Mouse (Mus musculus): ENCODE results near the gene Vmn1r75. TPM values are rescaled to one million over a fixed set of nuclear protein-coding genes. Genes with fewer than 3 reads are reported as not detected.

Gene Vmn1r75
- not detected for polyA plus RNA-seq (2014; fragmentation: Illumina TruSeq; extraction: RNeasy Lipid Tissue Mini Kit (QIAGEN cat#74804); ENCODE audit: insufficient read depth, low read depth, low replicate concordance)

GRCm38 (mm10) chr7:11874330-11874729 lies at the start of gene Vmn1r75:
Gene Vmn1r75, plus strand, starts transcription at chr7:11874630.

GRCm38 (mm10) chr7:11833680-11834079 lies 40.8 kb upstream of the Vmn1r75 start, which contains the start of gene Vmn1r74:
Gene Vmn1r74, plus strand, starts transcription at chr7:11833980.

Other genes with a start within 250 kb of the Vmn1r75 start
- not detected for gene Vmn1r72, start 194.5 kb upstream of the Vmn1r75 start, polyA plus RNA-seq (2014; fragmentation: Illumina TruSeq; extraction: RNeasy Lipid Tissue Mini Kit (QIAGEN cat#74804); ENCODE audit: insufficient read depth, low read depth, low replicate concordance)
- not detected for gene Vmn1r73, start 144.4 kb upstream of the Vmn1r75 start, polyA plus RNA-seq (2014; fragmentation: Illumina TruSeq; extraction: RNeasy Lipid Tissue Mini Kit (QIAGEN cat#74804); ENCODE audit: insufficient read depth, low read depth, low replicate concordance)
- not detected for gene Vmn1r74, start 40.6 kb upstream of the Vmn1r75 start, polyA plus RNA-seq (2014; fragmentation: Illumina TruSeq; extraction: RNeasy Lipid Tissue Mini Kit (QIAGEN cat#74804); ENCODE audit: insufficient read depth, low read depth, low replicate concordance)
- not detected for gene Vmn1r76, start 63.6 kb downstream of the Vmn1r75 start, polyA plus RNA-seq (2014; fragmentation: Illumina TruSeq; extraction: RNeasy Lipid Tissue Mini Kit (QIAGEN cat#74804); ENCODE audit: insufficient read depth, low read depth, low replicate concordance)
- not detected for gene Vmn1r77, start 162.1 kb downstream of the Vmn1r75 start, polyA plus RNA-seq (2014; fragmentation: Illumina TruSeq; extraction: RNeasy Lipid Tissue Mini Kit (QIAGEN cat#74804); ENCODE audit: insufficient read depth, low read depth, low replicate concordance)

All from lung, adult 10 weeks (tissue).